Mouse (Mus musculus) midbrain, embryonic 14.5 days (tissue): Measurements from ENCODE around the gene Btbd7. TPM values are rescaled to one million over a fixed set of nuclear protein-coding genes. Genes with fewer than 3 reads are reported as not detected.

ENCODE experiments used
- ATAC-seq: fragments of 200-750 bp; cut with Nextera tagmentation; 2 replicates; pipeline ENCODE4 v1.8.0; 2017; ENCODE audit warnings: moderate number of reproducible peaks, moderate library complexity; ENCODE audit not compliant: low FRiP score, low TSS enrichment
- DNase-seq: peaks from one replicate; pipeline ENCODE4 v3.0.0-alpha.2; 2015
- H3K27ac ChIP-seq: fragments of 300-500 bp; sonication (generic); replicated peaks from 2 replicates; pipeline ENCODE4 v1.5.1; 2014; ENCODE audit warnings: mild to moderate bottlenecking, low read depth, low read length, moderate library complexity
- H3K27me3 ChIP-seq: fragments of 300-500 bp; sonication (generic); 2 replicates; pipeline ENCODE4 v1.6.1; 2014; ENCODE audit warnings: low read length, control low read depth, mixed read lengths; ENCODE audit not compliant: control insufficient read depth, insufficient read depth
- H3K36me3 ChIP-seq: fragments of 300-500 bp; sonication (generic); 2 replicates; pipeline ENCODE4 v1.6.1; 2014; ENCODE audit warnings: low read length, control low read depth; ENCODE audit not compliant: control insufficient read depth, insufficient read depth
- H3K4me1 ChIP-seq: fragments of 300-500 bp; sonication (generic); 2 replicates; pipeline ENCODE4 v1.6.1; 2014; ENCODE audit warnings: mild to moderate bottlenecking, antibody characterized with exemption, low read length, control low read depth; ENCODE audit not compliant: control insufficient read depth, insufficient read depth
- H3K4me2 ChIP-seq: fragments of 300-500 bp; sonication (generic); 2 replicates; pipeline ENCODE4 v1.6.1; 2014; ENCODE audit warnings: mild to moderate bottlenecking, low read length, moderate library complexity
- H3K4me3 ChIP-seq: fragments of 300-500 bp; sonication (generic); replicated peaks from 2 replicates; pipeline ENCODE4 v1.5.1; 2014; ENCODE audit warnings: low read depth, low read length
- H3K9ac ChIP-seq: fragments of 300-500 bp; sonication (generic); replicated peaks from 2 replicates; pipeline ENCODE4 v1.6.1; 2014; ENCODE audit warnings: mild to moderate bottlenecking, low read length, moderate library complexity
- H3K9me3 ChIP-seq: fragments of 300-500 bp; sonication (generic); 2 replicates; pipeline ENCODE4 v1.6.1; 2016; ENCODE audit warnings: low read length, control low read depth, mixed read lengths; ENCODE audit not compliant: control insufficient read depth
- WGBS: fragments of 180-500 bp; shearing (Covaris S2); extraction: QIAGEN DNeasy Blood & Tissue Kit; methylation state at CpG from one replicate; pipeline ENCODE4 v1.1.7; 2014; 5-methylcytosine and 5-hydroxymethylcytosine counted together
- polyA plus RNA-seq: library from polyadenylated mRNA; unstranded; fragments of >200 nt; fragmentation: Nextera tagmentation; extraction: Ambion mirVana; gene quantifications from 2 replicates; pipeline ENCODE4 v1.2.1, GENCODE M21; 2014

Gene Btbd7
- 19.1 and 20.5 TPM in 2 replicates for polyA plus RNA-seq

GRCm38 (mm10) chr12:102878031-102878823 lies at the start of gene Btbd7:
Btbd7 (minus strand) TSS chr12:102878471.
- no peaks in the 10 kb centered on the region for H3K27me3 ChIP-seq
- H3K27ac ChIP-seq, result peak within 1 kb of the TSS; percentile 95
- H3K9me3 ChIP-seq, result no peaks in the 10 kb centered on the region
- H3K4me2 ChIP-seq, result peak within 1 kb of the TSS; percentile 85
- ATAC-seq, result peak; percentile 96
- H3K9ac ChIP-seq, result peak within 1 kb of the TSS; percentile 87
- H3K4me3 ChIP-seq, result peak within 1 kb of the TSS; percentile 93
- H3K4me1 ChIP-seq, result peaks cover 22% of the 10 kb centered on the region
- under 1% methylated on average over 84 of the region's 95 CpGs for WGBS
- H3K36me3 ChIP-seq, result no peaks in the 10 kb centered on the region
- DNase-seq, result peak; percentile 100

GRCm38 (mm10) chr12:102916073-102916472 lies 37.8 kb upstream of the Btbd7 start:
- Histone ChIP-seq H3K27ac (no peak overlapping the region), H3K36me3 (no peaks in the 10 kb centered on the region), H3K9ac (no peak overlapping the region), H3K4me1 (no peaks in the 10 kb centered on the region), H3K9me3 (no peaks in the 10 kb centered on the region), H3K4me2 (no peak overlapping the region), H3K27me3 (no peaks in the 10 kb centered on the region), H3K4me3 (no peak overlapping the region)
- 93% methylated on average over 2 of the region's 2 CpGs for WGBS
- ATAC-seq (no peak), DNase-seq (no peak)

- no peaks in the 10 kb centered on the region for H3K9me3 ChIP-seq
- no peaks in the 10 kb centered on the region for H3K4me1 ChIP-seq
- DNase-seq, result no peak
- H3K4me2 ChIP-seq, result no peak overlapping the region
- no peak for ATAC-seq
- no peaks in the 10 kb centered on the region for H3K27me3 ChIP-seq
- no peak overlapping the region for H3K9ac ChIP-seq
- no peaks in the 10 kb centered on the region for H3K36me3 ChIP-seq
- WGBS, result 28% methylated on average over 3 of the region's 3 CpGs
- no peak overlapping the region for H3K27ac ChIP-seq
- no peak overlapping the region for H3K4me3 ChIP-seq
These were observed 29.9 kb upstream of the Btbd7 start for GRCm38 (mm10) chr12:102908191-102908590.

GRCm38 (mm10) chr12:102899091-102899490 lies 20.8 kb upstream of the Btbd7 start, which contains the start of gene Cox8c:
Cox8c (plus strand) TSS chr12:102899316.
- Histone ChIP-seq H3K27me3 (no peaks in the 10 kb centered on the region), H3K9me3 (no peaks in the 10 kb centered on the region), H3K9ac (no peak within 1 kb of the TSS), H3K27ac (no peak within 1 kb of the TSS), H3K4me1 (no peaks in the 10 kb centered on the region), H3K36me3 (no peaks in the 10 kb centered on the region), H3K4me3 (no peak within 1 kb of the TSS), H3K4me2 (no peak within 1 kb of the TSS)
- ATAC-seq, result no peak
- no peak for DNase-seq
- WGBS, result 96% methylated on average over 17 of the region's 17 CpGs

GRCm38 (mm10) chr12:102888568-102888967 lies 10.3 kb upstream of the Btbd7 start:
- Histone ChIP-seq H3K27me3 (no peaks in the 10 kb centered on the region), H3K9ac (no peak overlapping the region), H3K4me1 (no peaks in the 10 kb centered on the region), H3K36me3 (no peaks in the 10 kb centered on the region), H3K4me3 (no peak overlapping the region), H3K4me2 (no peak overlapping the region), H3K9me3 (no peaks in the 10 kb centered on the region), H3K27ac (no peak overlapping the region)
- ATAC-seq, result no peak
- peak; percentile 12 for DNase-seq
- WGBS, result 46% methylated on average over 5 of the region's 5 CpGs

GRCm38 (mm10) chr12:102887366-102887765 lies 9.1 kb upstream of the Btbd7 start:
- no peaks in the 10 kb centered on the region for H3K9me3 ChIP-seq
- H3K27me3 ChIP-seq, result no peaks in the 10 kb centered on the region
- ATAC-seq (no peak), DNase-seq (no peak)
- WGBS, result 59% methylated on average over 10 of the region's 10 CpGs
- no peaks in the 10 kb centered on the region for H3K36me3 ChIP-seq
- H3K4me2 ChIP-seq, result no peak overlapping the region
- H3K27ac ChIP-seq, result no peak overlapping the region
- no peak overlapping the region for H3K9ac ChIP-seq
- no peaks in the 10 kb centered on the region for H3K4me1 ChIP-seq
- H3K4me3 ChIP-seq, result no peak overlapping the region

- Histone ChIP-seq H3K4me3 (no peak overlapping the region), H3K4me1 (no peaks in the 10 kb centered on the region), H3K36me3 (no peaks in the 10 kb centered on the region), H3K27me3 (no peaks in the 10 kb centered on the region), H3K4me2 (no peak overlapping the region), H3K9me3 (no peaks in the 10 kb centered on the region), H3K9ac (no peak overlapping the region), H3K27ac (no peak overlapping the region)
- WGBS, result 17% methylated on average over 5 of the region's 5 CpGs
- no peak for ATAC-seq
- DNase-seq, result peak; percentile 82
These were observed 7.5 kb upstream of the Btbd7 start for GRCm38 (mm10) chr12:102885735-102886134.

- Histone ChIP-seq H3K27me3 (no peaks in the 10 kb centered on the region), H3K9me3 (no peaks in the 10 kb centered on the region), H3K36me3 (no peaks in the 10 kb centered on the region), H3K4me3 (peak overlapping the region; percentile 93), H3K4me2 (peak overlapping the region; percentile 64), H3K27ac (peak overlapping the region; percentile 95), H3K9ac (peak overlapping the region; percentile 57; the same call in 1 of the 2 replicates), H3K4me1 (peaks cover 22% of the 10 kb centered on the region)
- WGBS, result 42% methylated on average over 7 of the region's 7 CpGs
- ATAC-seq, result no peak
- peak; percentile 56 for DNase-seq
These were observed 630 bp upstream of the Btbd7 start for GRCm38 (mm10) chr12:102878901-102879300.
